Mouse (Mus musculus): ENCODE measurements around the gene Lrrc10b. TPM values are rescaled to one million over a fixed set of nuclear protein-coding genes. Genes with fewer than 3 reads are reported as not detected.

Gene Lrrc10b
- not detected for polyA plus RNA-seq (2015; fragmentation: Illumina TruSeq; extraction: RNeasy Lipid Tissue Mini Kit (QIAGEN cat#74804); ENCODE audit: insufficient read depth, low replicate concordance)

DNA sequence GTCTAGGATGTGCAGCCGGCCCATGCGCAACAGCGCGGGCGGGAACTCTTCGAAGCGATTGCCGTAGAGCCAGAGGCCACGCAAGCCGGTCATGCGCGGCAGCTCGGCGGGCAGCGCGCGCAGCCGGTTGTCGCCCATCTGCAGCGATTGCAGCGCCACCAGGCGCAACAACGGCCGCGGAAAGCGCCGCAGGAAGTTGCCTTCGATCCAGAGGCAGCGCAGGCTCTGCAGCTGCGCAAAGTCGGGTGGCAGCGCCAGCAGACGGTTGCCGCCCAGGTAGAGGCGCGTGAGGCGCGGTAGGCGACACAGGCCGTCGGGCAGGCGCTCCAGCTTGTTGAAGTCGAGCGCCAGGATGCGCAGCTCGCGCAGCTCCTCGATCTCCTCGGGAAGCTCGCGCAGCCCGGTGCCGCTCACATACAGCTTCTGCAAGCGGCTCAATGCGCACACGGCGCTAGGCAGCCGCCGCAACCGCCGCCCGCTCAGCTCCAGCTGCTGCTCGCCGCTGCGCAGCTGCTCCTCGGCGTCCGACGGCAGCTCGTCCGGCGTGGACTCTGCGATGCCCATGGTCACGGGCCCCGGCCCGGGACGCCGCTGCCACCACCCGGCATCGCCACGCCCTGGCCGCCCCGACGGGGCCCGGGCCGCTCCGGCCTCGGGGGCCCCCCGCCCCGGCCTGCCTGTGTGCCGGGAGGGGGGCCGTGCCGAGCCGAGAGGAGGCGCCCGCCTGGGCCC is at the start of gene Lrrc10b:
Gene Lrrc10b, minus strand, starts transcription at position 722 of the 732 bp plus-strand sequence.

DNA sequence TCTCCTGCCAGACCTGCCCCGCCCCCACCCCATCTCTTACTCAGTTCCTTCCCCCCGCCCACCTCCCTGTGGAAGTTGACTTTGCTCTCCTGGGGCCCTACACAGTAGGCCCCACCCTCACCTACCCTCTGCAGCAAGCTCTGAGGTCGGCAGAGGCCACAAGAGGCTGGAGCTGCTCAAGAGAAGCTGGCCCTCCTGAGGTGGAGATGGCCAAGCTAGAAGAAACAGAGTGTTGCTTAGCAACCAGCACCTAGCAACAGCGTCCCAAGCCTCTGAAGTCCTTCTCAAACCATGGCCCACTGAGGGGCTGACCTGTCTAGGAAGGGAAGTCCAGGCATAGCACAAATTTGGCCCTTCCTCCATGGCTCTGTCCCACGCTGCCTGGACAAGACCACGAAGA is 25.4 kb upstream of the Lrrc10b start, which contains the start of gene Ppp1r32:
Gene Ppp1r32, minus strand, starts transcription at position 226 of the 400 bp plus-strand sequence.

Other genes with a start within 250 kb of the Lrrc10b start
- 0.57 TPM for gene Myrf, start 216.7 kb downstream of the Lrrc10b start, polyA plus RNA-seq (2015; fragmentation: Illumina TruSeq; extraction: RNeasy Lipid Tissue Mini Kit (QIAGEN cat#74804); ENCODE audit: insufficient read depth, low replicate concordance)
- 0.41 TPM for gene Dagla, start 152.6 kb downstream of the Lrrc10b start, polyA plus RNA-seq (2015; fragmentation: Illumina TruSeq; extraction: RNeasy Lipid Tissue Mini Kit (QIAGEN cat#74804); ENCODE audit: insufficient read depth, low replicate concordance)
- gene Syt7, start 68.4 kb downstream of the Lrrc10b start, polyA plus RNA-seq (2015; fragmentation: Illumina TruSeq; extraction: RNeasy Lipid Tissue Mini Kit (QIAGEN cat#74804); ENCODE audit: insufficient read depth, low replicate concordance): 0.21 TPM
- gene Ppp1r32, start 25.5 kb upstream of the Lrrc10b start, polyA plus RNA-seq (2015; fragmentation: Illumina TruSeq; extraction: RNeasy Lipid Tissue Mini Kit (QIAGEN cat#74804); ENCODE audit: insufficient read depth, low replicate concordance): 0.58 TPM
- 176 TPM for gene Cpsf7, start 67.8 kb upstream of the Lrrc10b start, polyA plus RNA-seq (2015; fragmentation: Illumina TruSeq; extraction: RNeasy Lipid Tissue Mini Kit (QIAGEN cat#74804); ENCODE audit: insufficient read depth, low replicate concordance)
- gene Sdhaf2, start 68.7 kb upstream of the Lrrc10b start, polyA plus RNA-seq (2015; fragmentation: Illumina TruSeq; extraction: RNeasy Lipid Tissue Mini Kit (QIAGEN cat#74804); ENCODE audit: insufficient read depth, low replicate concordance): 102 TPM
- gene Tmem216, start 98.8 kb upstream of the Lrrc10b start, polyA plus RNA-seq (2015; fragmentation: Illumina TruSeq; extraction: RNeasy Lipid Tissue Mini Kit (QIAGEN cat#74804); ENCODE audit: insufficient read depth, low replicate concordance): 11.1 TPM
- gene Cyb561a3, start 119.7 kb upstream of the Lrrc10b start, polyA plus RNA-seq (2015; fragmentation: Illumina TruSeq; extraction: RNeasy Lipid Tissue Mini Kit (QIAGEN cat#74804); ENCODE audit: insufficient read depth, low replicate concordance): 181 TPM
- 17.3 TPM for gene Tmem138, start 119.9 kb upstream of the Lrrc10b start, polyA plus RNA-seq (2015; fragmentation: Illumina TruSeq; extraction: RNeasy Lipid Tissue Mini Kit (QIAGEN cat#74804); ENCODE audit: insufficient read depth, low replicate concordance)
- gene Ddb1, start 147.9 kb upstream of the Lrrc10b start, polyA plus RNA-seq (2015; fragmentation: Illumina TruSeq; extraction: RNeasy Lipid Tissue Mini Kit (QIAGEN cat#74804); ENCODE audit: insufficient read depth, low replicate concordance): 165 TPM
- 3.9 TPM for gene Tkfc, start 148.2 kb upstream of the Lrrc10b start, polyA plus RNA-seq (2015; fragmentation: Illumina TruSeq; extraction: RNeasy Lipid Tissue Mini Kit (QIAGEN cat#74804); ENCODE audit: insufficient read depth, low replicate concordance)
- gene Vwce, start 176.7 kb upstream of the Lrrc10b start, polyA plus RNA-seq (2015; fragmentation: Illumina TruSeq; extraction: RNeasy Lipid Tissue Mini Kit (QIAGEN cat#74804); ENCODE audit: insufficient read depth, low replicate concordance): 0.08 TPM
- not detected for gene Pga5, start 220.6 kb upstream of the Lrrc10b start, polyA plus RNA-seq (2015; fragmentation: Illumina TruSeq; extraction: RNeasy Lipid Tissue Mini Kit (QIAGEN cat#74804); ENCODE audit: insufficient read depth, low replicate concordance)
- 11.2 TPM for gene Vps37c, start 231.3 kb upstream of the Lrrc10b start, polyA plus RNA-seq (2015; fragmentation: Illumina TruSeq; extraction: RNeasy Lipid Tissue Mini Kit (QIAGEN cat#74804); ENCODE audit: insufficient read depth, low replicate concordance)

Measured in spleen, adult 10 weeks (tissue).